Mouse (Mus musculus) myocyte (in vitro differentiated cells): Measurements from ENCODE around the gene Kcnmb1. TPM values are rescaled to one million over a fixed set of nuclear protein-coding genes. Genes with fewer than 3 reads are reported as not detected.

Experiments used
- H3K27me3 ChIP-seq: one replicate; pipeline ENCODE4 v1.6.1; 2011; ENCODE audit not compliant: control insufficient read depth, insufficient read depth, insufficient read length
- H3K36me3 ChIP-seq: one replicate; pipeline ENCODE4 v1.6.1; 2011; ENCODE audit not compliant: control insufficient read depth, insufficient read depth
- H3K4me2 ChIP-seq: one replicate; pipeline ENCODE4 v1.6.1; 2011; ENCODE audit warnings: low read depth, control low read depth
- H3K4me3 ChIP-seq: one replicate; pipeline ENCODE4 v1.5.1; 2011; ENCODE audit warnings: mild to moderate bottlenecking, control low read depth, moderate library complexity
- H3K79me2 ChIP-seq: one replicate; pipeline ENCODE4 v1.6.1; 2011; ENCODE audit not compliant: control insufficient read depth, insufficient read depth
- H3ac ChIP-seq: one replicate; pipeline ENCODE4 v1.6.1; 2011; ENCODE audit not compliant: control insufficient read depth, insufficient read length
- CEBPB ChIP-seq: IDR thresholded peaks from 2 replicates; pipeline ENCODE4 v1.6.1; 2011; ENCODE audit warnings: mild to moderate bottlenecking, moderate library complexity; ENCODE audit not compliant: poor library complexity, insufficient read depth, severe bottlenecking
- E2F4 ChIP-seq: IDR thresholded peaks from one replicate; pipeline ENCODE4 v1.6.1; 2011; ENCODE audit warnings: mild to moderate bottlenecking, control low read depth, moderate library complexity; ENCODE audit not compliant: insufficient read depth
- MAX ChIP-seq: IDR thresholded peaks from one replicate; pipeline ENCODE4 v1.6.1; 2011; ENCODE audit warnings: low read depth, mild to moderate bottlenecking, control low read depth
- MYOD1 ChIP-seq, 3 experiments: IDR thresholded peaks; one replicate each; pipeline ENCODE4 v1.6.1; 2011; ENCODE audit warnings: control low read depth in 2 of 3, low read depth in 2 of 3, mild to moderate bottlenecking in 2 of 3, moderate library complexity in 1 of 3; ENCODE audit not compliant: insufficient read length in 2 of 3, control insufficient read depth in 1 of 3
- MYOG ChIP-seq, 3 experiments: IDR thresholded peaks; one replicate each; pipeline ENCODE4 v1.6.1; 2011; ENCODE audit warnings: control low read depth in 2 of 3, low read depth in 2 of 3, mild to moderate bottlenecking in 2 of 3; ENCODE audit not compliant: insufficient read length in 2 of 3, control insufficient read depth in 1 of 3, insufficient read depth in 1 of 3
- POLR2A ChIP-seq: IDR thresholded peaks from one replicate; pipeline ENCODE4 v1.6.1; 2011; ENCODE audit warnings: low read depth, mild to moderate bottlenecking, control low read depth, moderate library complexity; ENCODE audit not compliant: insufficient read length
- POLR2AphosphoS2 ChIP-seq: IDR thresholded peaks from one replicate; pipeline ENCODE4 v1.6.1; 2011; ENCODE audit warnings: low read depth, control low read depth; ENCODE audit not compliant: insufficient read length
- REST ChIP-seq: IDR thresholded peaks from one replicate; pipeline ENCODE4 v1.6.1; 2011; ENCODE audit warnings: mild to moderate bottlenecking, control low read depth, moderate library complexity; ENCODE audit not compliant: insufficient read depth, insufficient read length
- SRF ChIP-seq: IDR thresholded peaks from one replicate; pipeline ENCODE4 v1.6.1; 2011; ENCODE audit warnings: low read depth; ENCODE audit not compliant: control insufficient read depth, insufficient read length
- TCF12 ChIP-seq: IDR thresholded peaks from one replicate; pipeline ENCODE4 v1.6.1; 2011; ENCODE audit warnings: mild to moderate bottlenecking, control low read depth; ENCODE audit not compliant: poor library complexity, insufficient read depth, severe bottlenecking
- TCF3 ChIP-seq: IDR thresholded peaks from one replicate; pipeline ENCODE4 v1.6.1; 2011; ENCODE audit warnings: low read depth, control low read depth; ENCODE audit not compliant: insufficient read length
- USF1 ChIP-seq: IDR thresholded peaks from one replicate; pipeline ENCODE4 v1.6.1; 2011; ENCODE audit warnings: low read depth, mild to moderate bottlenecking, control low read depth, moderate library complexity
- polyA plus RNA-seq: library from polyadenylated mRNA; unstranded; fragments of >200 nt; fragmentation: generic; extraction: Trizol; gene quantifications from one replicate; pipeline ENCODE4 v1.2.1, GENCODE M21; 2012; ENCODE audit warnings: missing spikeins

Gene Kcnmb1
- polyA plus RNA-seq, 1 experiment, result 0.07 TPM

GRCm38 (mm10) chr11:33943565-33943964 is 19.2 kb upstream of the Kcnmb1 start:
- no peaks in the 10 kb centered on the region for H3K27me3 ChIP-seq
- H3ac ChIP-seq, result no peak overlapping the region
- no peaks in the 10 kb centered on the region for H3K36me3 ChIP-seq
- no peak overlapping the region for H3K4me2 ChIP-seq
- H3K79me2 ChIP-seq, result no peaks in the 10 kb centered on the region
- TF ChIP-seq POLR2A, result no peak
- no peak for TF ChIP-seq MYOD1 (IDR thresholded peaks at IDR 0.05; ENCODE audit: control insufficient read depth in 1 of 3, insufficient read length in 2 of 3, low read depth in 2 of 3)
- TF ChIP-seq MAX, result no peak
- TF ChIP-seq USF1, result no peak
- TF ChIP-seq SRF, result no peak
- no peak for TF ChIP-seq TCF12
- no peak for TF ChIP-seq REST
- no peak for TF ChIP-seq MYOG (IDR thresholded peaks at IDR 0.05; ENCODE audit: control insufficient read depth in 1 of 3, insufficient read depth in 1 of 3, insufficient read length in 2 of 3, low read depth in 2 of 3)
- TF ChIP-seq TCF3, result no peak
- no peak for TF ChIP-seq E2F4
- no peak for TF ChIP-seq POLR2AphosphoS2
- TF ChIP-seq CEBPB, result no peak
- H3K4me3 ChIP-seq, result no peak overlapping the region

GRCm38 (mm10) chr11:33944067-33944785 is 18.6 kb upstream of the Kcnmb1 start:
- no peaks in the 10 kb centered on the region for H3K79me2 ChIP-seq
- no peak overlapping the region for H3K4me3 ChIP-seq
- no peak overlapping the region for H3ac ChIP-seq
- no peaks in the 10 kb centered on the region for H3K36me3 ChIP-seq
- TF ChIP-seq TCF3 (no peak), USF1 (no peak), SRF (no peak), MYOD1 (IDR thresholded peaks at IDR 0.05; ENCODE audit: control insufficient read depth in 1 of 3, insufficient read length in 2 of 3, low read depth in 2 of 3) (no peak)
- no peak overlapping the region for H3K4me2 ChIP-seq
- no peaks in the 10 kb centered on the region for H3K27me3 ChIP-seq

GRCm38 (mm10) chr11:33944786-33945328 is 18.0 kb upstream of the Kcnmb1 start:
- H3K27me3 ChIP-seq, result no peaks in the 10 kb centered on the region
- H3K4me2 ChIP-seq, result no peak overlapping the region
- no peaks in the 10 kb centered on the region for H3K36me3 ChIP-seq
- H3K4me3 ChIP-seq, result no peak overlapping the region
- no peak overlapping the region for H3ac ChIP-seq
- no peak for TF ChIP-seq USF1
- TF ChIP-seq E2F4, result no peak
- no peak for TF ChIP-seq MYOG (IDR thresholded peaks at IDR 0.05; ENCODE audit: control insufficient read depth in 1 of 3, insufficient read depth in 1 of 3, insufficient read length in 2 of 3, low read depth in 2 of 3)
- TF ChIP-seq TCF3, result no peak
- TF ChIP-seq POLR2AphosphoS2, result no peak
- no peak for TF ChIP-seq POLR2A
- no peak for TF ChIP-seq MYOD1 (IDR thresholded peaks at IDR 0.05; ENCODE audit: control insufficient read depth in 1 of 3, insufficient read length in 2 of 3, low read depth in 2 of 3)
- no peaks in the 10 kb centered on the region for H3K79me2 ChIP-seq

GRCm38 (mm10) chr11:33946501-33946900 is 16.3 kb upstream of the Kcnmb1 start:
- Histone ChIP-seq H3ac (no peak overlapping the region), H3K79me2 (no peaks in the 10 kb centered on the region), H3K36me3 (no peaks in the 10 kb centered on the region), H3K4me2 (no peak overlapping the region), H3K27me3 (no peaks in the 10 kb centered on the region), H3K4me3 (no peak overlapping the region)
- no peak for TF ChIP-seq TCF12
- no peak for TF ChIP-seq MYOG (IDR thresholded peaks at IDR 0.05; ENCODE audit: control insufficient read depth in 1 of 3, insufficient read depth in 1 of 3, insufficient read length in 2 of 3, low read depth in 2 of 3)
- TF ChIP-seq SRF, result no peak
- no peak for TF ChIP-seq MYOD1 (IDR thresholded peaks at IDR 0.05; ENCODE audit: control insufficient read depth in 1 of 3, insufficient read length in 2 of 3, low read depth in 2 of 3)
- no peak for TF ChIP-seq E2F4
- no peak for TF ChIP-seq REST

GRCm38 (mm10) chr11:33951155-33951554 is 11.7 kb upstream of the Kcnmb1 start:
- Histone ChIP-seq H3ac (no peak overlapping the region), H3K4me3 (no peak overlapping the region), H3K4me2 (no peak overlapping the region), H3K79me2 (no peaks in the 10 kb centered on the region), H3K36me3 (no peaks in the 10 kb centered on the region), H3K27me3 (no peaks in the 10 kb centered on the region)
- TF ChIP-seq POLR2A, result no peak
- TF ChIP-seq POLR2AphosphoS2, result no peak
- TF ChIP-seq REST, result no peak
- no peak for TF ChIP-seq MAX
